In genomic region chr1:89580031-89580998, GRCm38 (mm10) we compare ENCODE assay signal across 8 mouse cellular contexts.
DNase-seq lines count a peak whose midpoint lies in the region; ATAC-seq and TF ChIP-seq lines count a peak whose summit lies in the region.

No protein-coding gene starts in this region.

- no peak for TF ChIP-seq CTCF in thymus, adult 2 months (IDR thresholded peaks at IDR 0.05; ENCODE audit: borderline replicate concordance, control insufficient read depth, extremely low read depth, insufficient read depth, low read length, poor library complexity)
- no peak for TF ChIP-seq CTCF in kidney, postnatal 0 days (IDR thresholded peaks at IDR 0.05; ENCODE audit: low read depth)

- peak; percentile 83 for ATAC-seq in embryonic facial prominence, embryonic 15.5 days (ENCODE audit: insufficient number of reproducible peaks, low FRiP score, low TSS enrichment, low read depth)
- ATAC-seq in heart, embryonic 11.5 days (replicated peaks; ENCODE audit: insufficient number of reproducible peaks, low FRiP score, low TSS enrichment): peak; percentile 67
- ATAC-seq in kidney, postnatal 0 days (replicated peaks; ENCODE audit: low FRiP score, low read depth): peak; percentile 65
- peak; percentile 61 for ATAC-seq in liver, embryonic 11.5 days (replicated peaks; ENCODE audit: low FRiP score)
- peak; percentile 57 for ATAC-seq in neural tube, embryonic 11.5 days (ENCODE audit: insufficient read depth, low FRiP score, low TSS enrichment)

- DNase-seq in thymus, adult 2 months: peak; percentile 29
- no peak for DNase-seq in thymus, adult 18-20 months
- DNase-seq in kidney, postnatal 0 days (ENCODE audit: low spot score): peak; percentile 85
- DNase-seq in liver, embryonic 11.5 days (ENCODE audit: low spot score): peak; percentile 73
- DNase-seq in neural tube, embryonic 11.5 days (ENCODE audit: low spot score): peak; percentile 92
- DNase-seq in thymus, postnatal 10 days (ENCODE audit: low spot score in 2 of 2): peak; percentile 9 to 48

- H3K36me3 ChIP-seq in thymus, adult 2 months (ENCODE audit: control insufficient read depth, insufficient read depth, low read length): no peaks in the 10 kb centered on the region
- no peaks in the 10 kb centered on the region for H3K36me3 ChIP-seq in embryonic facial prominence, embryonic 15.5 days
- no peaks in the 10 kb centered on the region for H3K36me3 ChIP-seq in heart, embryonic 11.5 days (ENCODE audit: control insufficient read depth, insufficient read depth, low read length)
- H3K36me3 ChIP-seq in kidney, postnatal 0 days (ENCODE audit: insufficient read depth, low read length): no peaks in the 10 kb centered on the region
- H3K36me3 ChIP-seq in liver, embryonic 11.5 days (ENCODE audit: control insufficient read depth, insufficient read depth, low read length): no peaks in the 10 kb centered on the region
- H3K36me3 ChIP-seq in neural tube, embryonic 11.5 days (ENCODE audit: control insufficient read depth, insufficient read depth, low read length): no peaks in the 10 kb centered on the region

- H3K4me3 ChIP-seq in thymus, adult 2 months (ENCODE audit: control insufficient read depth, insufficient read depth, low read length): peak overlapping the region; percentile 19
- H3K4me3 ChIP-seq in embryonic facial prominence, embryonic 15.5 days (replicated peaks): peak overlapping the region; percentile 61
- peak overlapping the region; percentile 70 for H3K4me3 ChIP-seq in heart, embryonic 11.5 days (ENCODE audit: low read depth, low read length)
- H3K4me3 ChIP-seq in kidney, postnatal 0 days (replicated peaks; ENCODE audit: low read depth, low read length): peak overlapping the region; percentile 66
- peak overlapping the region; percentile 65 for H3K4me3 ChIP-seq in liver, embryonic 11.5 days (ENCODE audit: low read depth, low read length)
- H3K4me3 ChIP-seq in neural tube, embryonic 11.5 days (ENCODE audit: low read depth, low read length): peak overlapping the region; percentile 73

- WGBS in thymus, adult 2 months: 2% methylated on average over 143 of the region's 146 CpGs
- WGBS in embryonic facial prominence, embryonic 15.5 days: under 1% methylated on average over 107 of the region's 146 CpGs
- under 1% methylated on average over 124 of the region's 146 CpGs for WGBS in heart, embryonic 11.5 days (ENCODE audit: insufficient replicate concordance)
- WGBS in kidney, postnatal 0 days: under 1% methylated on average over 125 of the region's 146 CpGs
- under 1% methylated on average over 143 of the region's 146 CpGs for WGBS in liver, embryonic 11.5 days
- WGBS in neural tube, embryonic 11.5 days: under 1% methylated on average over 112 of the region's 146 CpGs

- H3K27ac ChIP-seq in thymus, adult 2 months (ENCODE audit: control insufficient read depth, insufficient read depth, low read length): no peak overlapping the region
- H3K27ac ChIP-seq in embryonic facial prominence, embryonic 15.5 days (replicated peaks): peak overlapping the region; percentile 63; the same call in 1 of the 2 replicates
- 0 out of 2 replicates have a peak overlapping the region, but pooled peaks have one; percentile 41 for H3K27ac ChIP-seq in heart, embryonic 11.5 days (ENCODE audit: low read depth, low read length)
- peak overlapping the region; percentile 25; the same call in 1 of the 2 replicates for H3K27ac ChIP-seq in kidney, postnatal 0 days
- H3K27ac ChIP-seq in liver, embryonic 11.5 days (ENCODE audit: low read depth, low read length): no peak overlapping the region
- H3K27ac ChIP-seq in neural tube, embryonic 11.5 days (ENCODE audit: low read depth, low read length): peak overlapping the region; percentile 92

- H3K4me1 ChIP-seq in thymus, adult 2 months (replicated peaks; ENCODE audit: control insufficient read depth, insufficient read depth, low read length): peaks cover 5% of the 10 kb centered on the region; the same call in 1 of the 2 replicates
- H3K4me1 ChIP-seq in embryonic facial prominence, embryonic 15.5 days: peaks cover 47% of the 10 kb centered on the region
- H3K4me1 ChIP-seq in heart, embryonic 11.5 days (ENCODE audit: control insufficient read depth, insufficient read depth, low read length): peaks cover 28% of the 10 kb centered on the region
- peaks cover 24% of the 10 kb centered on the region; the same call in 1 of the 2 replicates for H3K4me1 ChIP-seq in kidney, postnatal 0 days (replicated peaks; ENCODE audit: insufficient read depth, low read length)
- peaks cover 21% of the 10 kb centered on the region for H3K4me1 ChIP-seq in liver, embryonic 11.5 days (replicated peaks; ENCODE audit: control insufficient read depth, insufficient read depth, low read length)
- peaks cover 34% of the 10 kb centered on the region for H3K4me1 ChIP-seq in neural tube, embryonic 11.5 days (ENCODE audit: control insufficient read depth, insufficient read depth, low read length)

- H3K9ac ChIP-seq in embryonic facial prominence, embryonic 15.5 days: peak overlapping the region; percentile 52
- H3K9ac ChIP-seq in heart, embryonic 11.5 days (ENCODE audit: low read depth, low read length): peak overlapping the region; percentile 67
- H3K9ac ChIP-seq in kidney, postnatal 0 days (ENCODE audit: low read depth, low read length): peak overlapping the region; percentile 62
- H3K9ac ChIP-seq in liver, embryonic 11.5 days (ENCODE audit: low read depth, low read length): peak overlapping the region; percentile 43; the same call in 1 of the 2 replicates
- H3K9ac ChIP-seq in neural tube, embryonic 11.5 days (ENCODE audit: low read length): peak overlapping the region; percentile 75

- peak overlapping the region; percentile 100 for H3K4me2 ChIP-seq in embryonic facial prominence, embryonic 15.5 days (replicated peaks)
- peak overlapping the region; percentile 100 for H3K4me2 ChIP-seq in heart, embryonic 11.5 days
- peak overlapping the region; percentile 96 for H3K4me2 ChIP-seq in kidney, postnatal 0 days (ENCODE audit: low read length)
- peak overlapping the region; percentile 97 for H3K4me2 ChIP-seq in liver, embryonic 11.5 days
- peak overlapping the region; percentile 100 for H3K4me2 ChIP-seq in neural tube, embryonic 11.5 days (ENCODE audit: low read depth)

- peaks cover 10% of the 10 kb centered on the region; the same call in 1 of the 2 replicates for H3K27me3 ChIP-seq in thymus, adult 2 months (ENCODE audit: control insufficient read depth, insufficient read depth, low read length)
- peaks cover 15% of the 10 kb centered on the region; the same call in 1 of the 2 replicates for H3K27me3 ChIP-seq in embryonic facial prominence, embryonic 15.5 days
- peaks cover 19% of the 10 kb centered on the region for H3K27me3 ChIP-seq in heart, embryonic 11.5 days (ENCODE audit: control insufficient read depth, insufficient read depth, low read length)
- no peaks in the 10 kb centered on the region for H3K27me3 ChIP-seq in kidney, postnatal 0 days (ENCODE audit: insufficient read depth, low read length)
- H3K27me3 ChIP-seq in liver, embryonic 11.5 days (replicated peaks; ENCODE audit: control insufficient read depth, insufficient read depth, low read length): peaks cover 33% of the 10 kb centered on the region
- H3K27me3 ChIP-seq in neural tube, embryonic 11.5 days (ENCODE audit: control insufficient read depth, insufficient read depth, low read length): peaks cover 5% of the 10 kb centered on the region; the same call in 1 of the 2 replicates

- H3K9me3 ChIP-seq in embryonic facial prominence, embryonic 15.5 days (replicated peaks): no peaks in the 10 kb centered on the region
- H3K9me3 ChIP-seq in heart, embryonic 11.5 days (replicated peaks; ENCODE audit: control insufficient read depth, low read length): no peaks in the 10 kb centered on the region
- no peaks in the 10 kb centered on the region for H3K9me3 ChIP-seq in kidney, postnatal 0 days (replicated peaks; ENCODE audit: low read length)
- no peaks in the 10 kb centered on the region for H3K9me3 ChIP-seq in liver, embryonic 11.5 days (ENCODE audit: control insufficient read depth, low read length)
- H3K9me3 ChIP-seq in neural tube, embryonic 11.5 days (ENCODE audit: control insufficient read depth, low read length): no peaks in the 10 kb centered on the region

- TF ChIP-seq POLR2A in thymus, adult 2 months (IDR thresholded peaks at IDR 0.05; ENCODE audit: control insufficient read depth, extremely low read depth, insufficient read depth, low read length, poor library complexity): no peak

Comparison
In these comparisons a context has a peak if more than half of its experiments do, and no peak if none do; other contexts are left out.
1. DNase-seq: peak in thymus, adult 2 months (single experiment), kidney, postnatal 0 days (single experiment), liver, embryonic 11.5 days (single experiment), neural tube, embryonic 11.5 days (single experiment) and thymus, postnatal 10 days (2 of 2); none in thymus, adult 18-20 months (0 of 2).
2. H3K27ac ChIP-seq: peak in embryonic facial prominence, embryonic 15.5 days (single experiment), heart, embryonic 11.5 days (single experiment), kidney, postnatal 0 days (single experiment) and neural tube, embryonic 11.5 days (single experiment); none in thymus, adult 2 months (single experiment) and liver, embryonic 11.5 days (single experiment).
3. H3K4me3 ChIP-seq: peak in every context shown above with its lines; median percentile 73 in neural tube, embryonic 11.5 days; 70 in heart, embryonic 11.5 days; 66 in kidney, postnatal 0 days; 65 in liver, embryonic 11.5 days; 61 in embryonic facial prominence, embryonic 15.5 days; 19 in thymus, adult 2 months.
4. Peak in every context shown above with its lines, with median percentiles within 50 percentile points of each other: ATAC-seq, H3K4me2 ChIP-seq and H3K9ac ChIP-seq.